ENCODE assay signal across 21 mouse cellular contexts in the genomic region with DNA sequence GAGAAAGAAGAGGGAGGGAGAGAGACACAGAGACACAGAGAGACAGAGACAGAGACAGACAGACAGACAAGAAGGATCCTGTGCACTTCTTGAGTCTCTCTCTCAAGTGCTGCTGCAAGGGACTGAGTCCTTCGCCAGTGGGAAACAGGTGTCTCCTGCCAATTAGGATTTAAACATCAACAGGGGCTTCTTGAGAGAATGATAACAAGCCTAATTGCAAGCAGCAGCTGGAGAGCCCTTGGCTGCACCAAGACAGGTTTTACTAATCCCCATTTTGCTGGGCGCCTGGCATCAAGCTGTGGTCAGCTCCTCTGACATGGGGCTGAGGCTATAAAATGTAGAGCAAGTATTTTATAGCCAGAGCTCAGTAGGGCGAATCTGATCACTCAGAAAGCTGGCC.
A peak's percentile ranks its signal among the peaks of the same experiment; 100 is the strongest.
DNase-seq lines count a peak whose midpoint lies in the region; ATAC-seq and TF ChIP-seq lines count a peak whose summit lies in the region.
"Had no signal": no experiment of that assay in that cellular context is flagged by ENCODE, and none has a peak within 500 bp of the region (broad histone marks: within the 10 kb centered on the region; RNA-seq: fewer than 3 reads in every experiment).

No protein-coding gene starts in this region.

- ATAC-seq in limb, embryonic 14.5 days (ENCODE audit: low FRiP score, low read depth): peak; percentile 32; the same call in 1 of the 2 replicates
- ATAC-seq: forebrain, embryonic 14.5 days; forebrain, embryonic 16.5 days had no signal

- 35% methylated on average over 3 of the region's 3 CpGs for WGBS in limb, embryonic 14.5 days
- 42% methylated on average over 3 of the region's 3 CpGs for WGBS in limb, embryonic 10.5 days
- WGBS in forebrain, embryonic 10.5 days: 55% methylated on average over 3 of the region's 3 CpGs

- no peaks in the 10 kb centered on the region for H3K79me2 ChIP-seq in C2C12 (ENCODE audit: control insufficient read depth, insufficient read depth)
- no peaks in the 10 kb centered on the region for H3K79me2 ChIP-seq in myocyte (ENCODE audit: control insufficient read depth, insufficient read depth)

- H3K4me1 ChIP-seq in limb, embryonic 14.5 days (ENCODE audit: control insufficient read depth, insufficient read depth, low read length): 0 out of 2 replicates have a peak, but pooled peaks cover 3% of the 10 kb centered on the region
- H3K4me1 ChIP-seq in limb, embryonic 10.5 days: 0 out of 2 replicates have a peak, but pooled peaks cover 5% of the 10 kb centered on the region
- peaks cover 28% of the 10 kb centered on the region for H3K4me1 ChIP-seq in forebrain, embryonic 10.5 days
- H3K4me1 ChIP-seq: forebrain, embryonic 12.5 days had no signal

- no peak overlapping the region for H3ac ChIP-seq in C2C12 (ENCODE audit: control insufficient read depth, insufficient read length, low read depth)
- no peak overlapping the region for H3ac ChIP-seq in myocyte (ENCODE audit: control insufficient read depth, insufficient read length)

- no peaks in the 10 kb centered on the region for H3K79me3 ChIP-seq in C2C12 (ENCODE audit: low read depth)

- no peak overlapping the region for H3K9ac ChIP-seq in limb, embryonic 14.5 days (ENCODE audit: low read depth, low read length, severe bottlenecking)
- H3K9ac ChIP-seq: embryonic facial prominence, embryonic 12.5 days; forebrain, embryonic 12.5 days had no signal

- TF ChIP-seq POLR2A in limb, embryonic 14.5 days (IDR thresholded peaks at IDR 0.05; ENCODE audit: borderline replicate concordance, extremely low read depth, insufficient read depth, insufficient read length): no peak
- TF ChIP-seq POLR2A in myocyte (IDR thresholded peaks at IDR 0.05; ENCODE audit: insufficient read length, low read depth): no peak

- H3K36me3 ChIP-seq in limb, embryonic 14.5 days (ENCODE audit: control insufficient read depth, insufficient read depth, low read length): no peaks in the 10 kb centered on the region
- no peaks in the 10 kb centered on the region for H3K36me3 ChIP-seq in limb, embryonic 10.5 days
- H3K36me3 ChIP-seq in C2C12 (ENCODE audit: control insufficient read depth, insufficient read depth): no peaks in the 10 kb centered on the region
- no peaks in the 10 kb centered on the region for H3K36me3 ChIP-seq in myocyte (ENCODE audit: control insufficient read depth, insufficient read depth)
- H3K36me3 ChIP-seq in forebrain, embryonic 10.5 days (replicated peaks): no peaks in the 10 kb centered on the region
- H3K36me3 ChIP-seq: embryonic facial prominence, embryonic 12.5 days; forebrain, embryonic 12.5 days had no signal

- peak; percentile 3 for DNase-seq in embryo, embryonic 11 days
- DNase-seq in embryo, embryonic 10.5 days (ENCODE audit: low spot score): no peak
- DNase-seq in limb, embryonic 14.5 days (ENCODE audit: low spot score): peak; percentile 31
- no peak for DNase-seq in limb, embryonic 10.5 days (ENCODE audit: low spot score)
- no peak for DNase-seq in forebrain, embryonic 10.5 days (ENCODE audit: extremely low spot score, low spot score)
- DNase-seq: adrenal gland, adult 2 months; adrenal gland, postnatal 10 days; adrenal gland, postnatal 25 days; B cell, adult 2 months; cerebellum, adult 11 months; cerebellum, adult 18-20 months; cerebellum, adult 8-10 months; cerebellum, adult 9-11 months; cerebellum, postnatal 14 days; cerebellum, postnatal 36 days had no signal

- H3K27me3 ChIP-seq in limb, embryonic 14.5 days (ENCODE audit: control insufficient read depth, insufficient read depth, low read length): no peaks in the 10 kb centered on the region
- no peaks in the 10 kb centered on the region for H3K27me3 ChIP-seq in limb, embryonic 10.5 days (ENCODE audit: low read depth, poor library complexity, severe bottlenecking)
- H3K27me3 ChIP-seq in C2C12 (ENCODE audit: control insufficient read depth, insufficient read depth, insufficient read length) (no peaks in the 10 kb centered on the region), myocyte (ENCODE audit: control insufficient read depth, insufficient read depth, insufficient read length) (no peaks in the 10 kb centered on the region)
- no peaks in the 10 kb centered on the region for H3K27me3 ChIP-seq in forebrain, embryonic 10.5 days (ENCODE audit: poor library complexity, severe bottlenecking)
- H3K27me3 ChIP-seq: embryonic facial prominence, embryonic 12.5 days; forebrain, embryonic 12.5 days had no signal

- no peak overlapping the region for H3K27ac ChIP-seq in limb, embryonic 14.5 days (replicated peaks; ENCODE audit: low read depth, low read length)
- H3K27ac ChIP-seq in limb, embryonic 10.5 days: no peak overlapping the region
- H3K27ac ChIP-seq in forebrain, embryonic 10.5 days: no peak overlapping the region
- H3K27ac ChIP-seq: embryonic facial prominence, embryonic 12.5 days; forebrain, embryonic 12.5 days had no signal

- no peaks in the 10 kb centered on the region for H3K9me3 ChIP-seq in limb, embryonic 14.5 days (ENCODE audit: control insufficient read depth, low read length)
- no peaks in the 10 kb centered on the region for H3K9me3 ChIP-seq in limb, embryonic 10.5 days (replicated peaks)
- H3K9me3 ChIP-seq in forebrain, embryonic 10.5 days: no peaks in the 10 kb centered on the region
- H3K9me3 ChIP-seq: embryonic facial prominence, embryonic 12.5 days; forebrain, embryonic 12.5 days had no signal

- no peak overlapping the region for H3K4me2 ChIP-seq in limb, embryonic 14.5 days (replicated peaks; ENCODE audit: low read depth, low read length, severe bottlenecking)
- H3K4me2 ChIP-seq in myocyte (ENCODE audit: low read depth): peak overlapping the region; percentile 3
- H3K4me2 ChIP-seq: embryonic facial prominence, embryonic 12.5 days; forebrain, embryonic 12.5 days had no signal

- no peak overlapping the region for H3K4me3 ChIP-seq in limb, embryonic 14.5 days (replicated peaks; ENCODE audit: low read length)
- H3K4me3 ChIP-seq in limb, embryonic 10.5 days: no peak overlapping the region
- H3K4me3 ChIP-seq in C2C12 (ENCODE audit: insufficient read depth, poor library complexity, severe bottlenecking) (no peak overlapping the region), myocyte (no peak overlapping the region)
- H3K4me3 ChIP-seq in forebrain, embryonic 10.5 days: no peak overlapping the region
- H3K4me3 ChIP-seq: embryonic facial prominence, embryonic 12.5 days; forebrain, embryonic 12.5 days had no signal

- TF ChIP-seq CTCF in C2C12 (IDR thresholded peaks at IDR 0.05; ENCODE audit: control insufficient read depth, insufficient read depth, insufficient read length): no peak

TF ChIP-seq in C2C12, 6 proteins besides CTCF, POLR2A, EP300 and RAD21:
- no peak for TF ChIP-seq MAX (IDR thresholded peaks at IDR 0.05)
- peak; percentile 48 for TF ChIP-seq MYOD1 (IDR thresholded peaks at IDR 0.05; ENCODE audit: control insufficient read depth, insufficient read length, low read depth)

TF ChIP-seq in myocyte, 11 proteins besides CTCF, POLR2A, EP300 and RAD21:
- TF ChIP-seq TCF12 (IDR thresholded peaks at IDR 0.05; ENCODE audit: insufficient read depth, poor library complexity, severe bottlenecking) (peak; percentile 52), POLR2AphosphoS2 (IDR thresholded peaks at IDR 0.05; ENCODE audit: insufficient read length, low read depth) (no peak), MYOD1 (IDR thresholded peaks at IDR 0.05; ENCODE audit: control insufficient read depth in 1 of 3, insufficient read length in 2 of 3, low read depth in 2 of 3) (peak; percentile 45 to 83 (median 76)), MAX (IDR thresholded peaks at IDR 0.05; ENCODE audit: low read depth) (no peak), MYOG (IDR thresholded peaks at IDR 0.05; ENCODE audit: control insufficient read depth in 1 of 3, insufficient read depth in 1 of 3, insufficient read length in 2 of 3, low read depth in 2 of 3) (peak in 2 of 3 experiments; percentile 28 to 66)
TF ChIP-seq in myocyte: peak in this region for 3.

Comparison
In these comparisons a context has a peak if more than half of its experiments do, and no peak if none do; other contexts are left out.
1. DNase-seq: peak in embryo, embryonic 11 days (single experiment) and limb, embryonic 14.5 days (single experiment); none in embryo, embryonic 10.5 days (single experiment), limb, embryonic 10.5 days (single experiment) and forebrain, embryonic 10.5 days (single experiment).